Mouse (Mus musculus) heart, embryonic 16.5 days (tissue): Measurements from ENCODE around the gene Padi3. TPM values are rescaled to one million over a fixed set of nuclear protein-coding genes. Genes with fewer than 3 reads are reported as not detected.

ENCODE experiments used
- ATAC-seq: fragments of 200-750 bp; cut with Nextera tagmentation; replicated peaks from 2 replicates; pipeline ENCODE4 v1.8.0; 2017; ENCODE audit warnings: moderate number of reproducible peaks; ENCODE audit not compliant: insufficient read depth, low FRiP score; ENCODE audit errors: extremely low read depth
- H3K27ac ChIP-seq: fragments of 300-500 bp; sonication (generic); 2 replicates; pipeline ENCODE4 v1.5.1; 2014; ENCODE audit warnings: mild to moderate bottlenecking, low read length, control low read depth, moderate library complexity
- H3K27me3 ChIP-seq: fragments of 300-500 bp; sonication (generic); 2 replicates; pipeline ENCODE4 v1.6.1; 2014; ENCODE audit warnings: low read length, mixed read lengths; ENCODE audit not compliant: control insufficient read depth, insufficient read depth
- H3K36me3 ChIP-seq: fragments of 300-500 bp; sonication (generic); 2 replicates; pipeline ENCODE4 v1.6.1; 2014; ENCODE audit not compliant: control insufficient read depth, insufficient read depth
- H3K4me1 ChIP-seq: fragments of 300-500 bp; sonication (generic); 2 replicates; pipeline ENCODE4 v1.6.1; 2014; ENCODE audit warnings: low read length, mixed read lengths; ENCODE audit not compliant: control insufficient read depth, insufficient read depth
- H3K4me2 ChIP-seq: fragments of 300-500 bp; sonication (generic); 2 replicates; pipeline ENCODE4 v1.6.1; 2014; ENCODE audit warnings: low read depth, mild to moderate bottlenecking, control low read depth, low read length
- H3K4me3 ChIP-seq: fragments of 300-500 bp; sonication (generic); 2 replicates; pipeline ENCODE4 v1.5.1; 2014; ENCODE audit warnings: mild to moderate bottlenecking, control low read depth, low read length
- H3K9ac ChIP-seq: fragments of 300-500 bp; sonication (generic); 2 replicates; pipeline ENCODE4 v1.6.1; 2014; ENCODE audit warnings: low read length, control low read depth
- H3K9me3 ChIP-seq: fragments of 300-500 bp; sonication (generic); replicated peaks from 2 replicates; pipeline ENCODE4 v1.6.1; 2016; ENCODE audit warnings: low read length; ENCODE audit not compliant: control insufficient read depth
- WGBS: fragments of 180-500 bp; shearing (Covaris S2); extraction: QIAGEN DNeasy Blood & Tissue Kit; methylation state at CpG from one replicate; pipeline ENCODE4 v1.1.7; 2014; 5-methylcytosine and 5-hydroxymethylcytosine counted together
- polyA plus RNA-seq: library from polyadenylated mRNA; unstranded; fragments of >200 nt; fragmentation: Nextera tagmentation; extraction: Ambion mirVana; gene quantifications from 2 replicates; pipeline ENCODE4 v1.2.1, GENCODE M21; 2015

The Padi3 gene
- polyA plus RNA-seq, 1 experiment from 2014 or later: 0.55 TPM

DNA sequence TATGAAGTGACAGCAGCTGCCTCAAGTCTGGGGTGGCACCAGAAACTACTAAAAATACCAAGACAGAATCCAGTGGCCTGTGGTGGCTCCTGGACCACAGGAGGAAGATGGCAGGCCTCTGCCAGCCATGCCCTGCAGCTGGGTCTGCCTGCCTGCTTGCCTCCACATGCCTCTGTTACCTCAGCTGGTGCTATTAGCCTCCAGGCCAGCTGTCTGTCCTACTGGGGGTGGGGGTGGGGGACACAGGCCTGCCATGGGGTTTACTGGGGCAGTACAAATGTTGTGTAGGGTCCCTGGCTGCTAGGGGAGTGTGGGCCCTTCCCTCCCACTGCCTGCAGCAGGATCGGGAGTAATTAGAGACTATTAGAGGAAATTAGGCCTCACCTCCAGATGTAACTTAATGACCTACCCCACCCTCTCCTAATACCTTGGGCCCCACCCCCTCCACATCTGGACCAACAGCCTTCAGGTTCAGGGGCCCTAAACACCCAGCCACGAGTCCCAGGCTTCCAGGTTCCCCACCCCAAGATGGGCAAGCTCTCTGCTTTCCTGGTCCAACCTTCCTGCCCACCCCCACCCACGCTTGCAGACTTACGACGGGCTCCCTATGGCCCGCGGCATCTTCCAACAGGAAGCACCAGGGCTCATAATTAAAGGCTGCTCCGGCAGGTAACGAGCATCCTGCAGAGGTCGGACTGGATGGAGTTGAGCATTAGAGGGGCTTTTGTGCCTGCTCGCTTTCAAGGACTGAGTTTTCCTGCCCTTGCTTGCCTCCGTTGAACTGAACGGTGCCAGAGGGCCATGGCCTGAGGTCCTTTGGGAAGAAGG is 3.1 kb upstream of the Padi3 start:
- H3K4me1 ChIP-seq: peaks cover 36% of the 10 kb centered on the region
- no peak for ATAC-seq
- peak overlapping the region; percentile 54 for H3K4me3 ChIP-seq
- H3K9ac ChIP-seq: peak overlapping the region; percentile 72; the same call in 1 of the 2 replicates
- WGBS: 53% methylated on average over 13 of the region's 13 CpGs
- H3K36me3 ChIP-seq: no peaks in the 10 kb centered on the region
- no peaks in the 10 kb centered on the region; the same call in 1 of the 2 replicates for H3K9me3 ChIP-seq
- no peak overlapping the region for H3K27ac ChIP-seq
- H3K27me3 ChIP-seq: no peaks in the 10 kb centered on the region
- H3K4me2 ChIP-seq: peak overlapping the region; percentile 77

DNA sequence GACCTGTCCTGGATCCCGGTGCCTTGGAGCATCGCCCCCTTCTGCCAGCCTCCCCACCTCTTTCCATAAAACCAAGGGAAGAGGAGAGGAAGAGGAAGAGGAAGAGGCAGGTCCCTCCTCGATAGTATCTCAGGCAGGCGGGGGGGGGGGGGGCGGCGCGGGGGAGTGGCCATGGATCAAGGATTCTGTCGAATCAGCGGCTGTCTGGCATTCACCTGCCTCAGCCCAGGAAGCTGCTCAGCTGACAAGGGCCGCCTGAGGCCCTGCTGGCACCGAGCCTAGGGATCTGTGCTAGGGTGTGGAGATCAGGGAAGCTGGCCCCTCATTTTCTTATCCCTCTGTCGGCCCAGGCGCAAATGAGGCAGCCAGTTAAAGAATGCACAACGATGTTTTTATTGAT is 2.2 kb upstream of the Padi3 start:
- 13% methylated on average over 13 of the region's 14 CpGs for WGBS
- H3K27ac ChIP-seq: no peak overlapping the region; the same call in 1 of the 2 replicates
- H3K27me3 ChIP-seq: no peaks in the 10 kb centered on the region
- peaks cover 36% of the 10 kb centered on the region for H3K4me1 ChIP-seq
- no peak overlapping the region for H3K9ac ChIP-seq
- ATAC-seq: no peak
- H3K36me3 ChIP-seq: no peaks in the 10 kb centered on the region
- no peaks in the 10 kb centered on the region; the same call in 1 of the 2 replicates for H3K9me3 ChIP-seq
- H3K4me3 ChIP-seq: no peak overlapping the region
- H3K4me2 ChIP-seq: peak overlapping the region; percentile 24; the same call in 1 of the 2 replicates

DNA sequence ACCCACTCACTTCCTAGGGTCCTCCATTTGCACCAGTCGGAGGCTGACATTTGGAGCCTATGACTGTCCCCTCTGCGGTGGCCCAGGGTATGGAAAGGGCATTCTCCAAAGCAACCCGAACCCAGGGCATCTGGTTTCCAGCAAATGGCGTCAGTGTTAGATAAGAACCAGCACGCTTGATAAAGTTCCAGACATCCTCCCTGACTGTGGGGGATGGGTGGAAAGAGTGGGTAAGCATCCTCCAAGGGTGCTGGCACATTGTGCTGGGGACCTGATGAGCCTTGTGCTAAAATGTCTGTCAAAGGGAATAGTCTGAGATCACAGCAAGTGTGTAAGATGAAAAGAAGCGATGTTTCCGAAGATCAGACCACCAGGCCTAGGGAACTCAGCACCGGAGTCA is 1.7 kb upstream of the Padi3 start:
- no peak overlapping the region; the same call in 1 of the 2 replicates for H3K27ac ChIP-seq
- H3K9ac ChIP-seq: no peak overlapping the region
- 0 out of 2 replicates have a peak, but pooled peaks cover 1% of the 10 kb centered on the region for H3K27me3 ChIP-seq
- H3K4me1 ChIP-seq: peaks cover 36% of the 10 kb centered on the region
- peak overlapping the region; percentile 24; the same call in 1 of the 2 replicates for H3K4me2 ChIP-seq
- WGBS: 23% methylated on average over 8 of the region's 8 CpGs
- ATAC-seq: 0 out of 2 replicates have a peak, but pooled peaks have one; percentile 7
- no peaks in the 10 kb centered on the region for H3K36me3 ChIP-seq
- no peak overlapping the region for H3K4me3 ChIP-seq
- H3K9me3 ChIP-seq: no peaks in the 10 kb centered on the region

DNA sequence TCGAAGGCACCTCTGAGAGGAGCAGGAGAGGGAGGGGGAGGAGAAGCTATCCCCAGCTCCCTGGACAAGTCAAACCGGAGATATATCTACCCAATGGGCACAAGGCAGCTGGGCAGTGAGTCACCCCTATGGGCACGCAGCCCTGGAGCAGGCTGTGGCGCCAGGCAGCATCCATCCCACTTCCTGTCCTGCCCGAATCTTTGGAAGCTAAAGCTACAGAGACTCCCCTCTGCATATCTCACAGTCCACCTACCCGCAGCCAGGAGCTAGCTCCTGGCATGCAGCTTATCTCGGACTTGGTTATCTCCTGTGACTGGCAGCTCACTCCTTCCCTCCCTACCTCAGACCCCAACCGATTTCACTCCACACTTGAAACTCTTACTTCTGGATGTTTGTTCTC is 1.3 kb downstream of the Padi3 start:
- Histone ChIP-seq H3K27me3 (0 out of 2 replicates have a peak, but pooled peaks cover 2% of the 10 kb centered on the region), H3K9me3 (no peaks in the 10 kb centered on the region), H3K36me3 (no peaks in the 10 kb centered on the region), H3K9ac (no peak overlapping the region), H3K4me2 (no peak overlapping the region), H3K4me3 (no peak overlapping the region), H3K4me1 (peaks cover 22% of the 10 kb centered on the region), H3K27ac (no peak overlapping the region)
- ATAC-seq: peak; percentile 50; the same call in 1 of the 2 replicates
- 30% methylated on average over 8 of the region's 8 CpGs for WGBS

DNA sequence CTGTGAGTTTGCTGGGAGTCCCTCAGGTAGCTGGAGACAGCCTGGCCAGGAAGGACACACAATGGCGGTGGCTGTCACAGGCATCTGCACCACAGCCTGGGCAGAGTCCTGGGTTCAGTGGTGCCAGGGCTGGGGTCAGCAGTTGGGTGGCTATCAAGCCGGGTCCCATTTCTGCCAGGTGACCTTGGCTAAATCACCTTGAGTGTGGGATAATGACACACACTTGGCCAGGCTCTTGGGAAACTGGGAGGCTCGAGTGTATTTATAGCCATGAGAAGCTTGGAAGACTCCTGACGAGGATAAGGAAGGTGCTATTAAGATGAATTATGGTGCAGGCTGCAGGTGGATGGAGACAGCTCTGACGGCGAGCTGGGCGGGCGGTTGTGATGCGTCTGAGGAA is 5.8 kb downstream of the Padi3 start:
- no peaks in the 10 kb centered on the region for H3K36me3 ChIP-seq
- no peak overlapping the region for H3K27ac ChIP-seq
- no peak overlapping the region for H3K9ac ChIP-seq
- peaks cover 3% of the 10 kb centered on the region; the same call in 1 of the 2 replicates for H3K4me1 ChIP-seq
- H3K4me3 ChIP-seq: no peak overlapping the region
- 58% methylated on average over 9 of the region's 9 CpGs for WGBS
- H3K27me3 ChIP-seq: 0 out of 2 replicates have a peak, but pooled peaks cover 2% of the 10 kb centered on the region
- no peak for ATAC-seq
- H3K9me3 ChIP-seq: no peaks in the 10 kb centered on the region
- H3K4me2 ChIP-seq: no peak overlapping the region

DNA sequence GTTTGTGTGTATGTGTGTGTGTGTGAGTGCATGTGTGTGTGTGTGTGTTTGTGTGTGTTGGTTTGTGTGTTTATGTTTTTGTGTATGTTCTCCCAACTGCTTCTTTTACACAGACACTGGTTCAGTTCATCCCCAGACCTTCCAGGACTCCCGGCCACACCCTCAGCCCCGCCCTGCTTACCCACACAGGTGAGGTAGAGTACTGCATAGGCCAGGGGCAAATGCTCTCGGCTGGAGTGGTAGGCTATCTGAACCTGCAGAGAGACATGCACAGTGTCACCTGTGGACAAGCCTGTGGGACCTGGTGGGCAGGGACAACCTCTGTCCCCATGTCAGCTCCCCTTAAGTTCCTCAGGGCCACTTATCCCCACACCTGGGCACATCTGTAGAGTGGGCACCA is 9.1 kb downstream of the Padi3 start:
- H3K9ac ChIP-seq: no peak overlapping the region
- H3K27me3 ChIP-seq: no peaks in the 10 kb centered on the region
- no peak for ATAC-seq
- no peaks in the 10 kb centered on the region for H3K36me3 ChIP-seq
- no peaks in the 10 kb centered on the region for H3K9me3 ChIP-seq
- WGBS: 84% methylated on average over 3 of the region's 3 CpGs
- no peak overlapping the region for H3K4me2 ChIP-seq
- no peak overlapping the region for H3K27ac ChIP-seq
- H3K4me1 ChIP-seq: peaks cover 3% of the 10 kb centered on the region; the same call in 1 of the 2 replicates
- no peak overlapping the region for H3K4me3 ChIP-seq

DNA sequence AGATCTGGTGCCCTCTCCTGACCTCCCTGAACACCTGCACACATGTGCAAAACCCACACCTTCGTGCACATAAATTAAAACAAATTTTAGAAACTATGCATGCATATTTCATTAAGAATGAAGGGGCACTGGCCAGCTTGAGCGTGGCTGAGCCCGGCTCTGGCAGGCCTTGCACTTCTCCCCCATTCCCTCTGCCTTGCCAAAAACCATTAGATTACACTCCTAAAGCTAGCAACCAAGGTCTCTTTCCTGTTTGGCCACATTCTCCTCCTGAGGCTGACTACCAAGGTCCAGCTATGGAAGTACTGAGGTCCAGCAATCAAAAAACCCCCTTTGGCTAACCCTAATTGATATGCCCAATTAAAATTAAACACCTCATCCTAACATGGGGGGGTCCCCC is 13.7 kb downstream of the Padi3 start:
- H3K36me3 ChIP-seq: no peaks in the 10 kb centered on the region
- 81% methylated on average over 3 of the region's 3 CpGs for WGBS
- H3K9me3 ChIP-seq: no peaks in the 10 kb centered on the region
- no peak overlapping the region for H3K4me3 ChIP-seq
- H3K4me1 ChIP-seq: no peaks in the 10 kb centered on the region
- H3K27ac ChIP-seq: no peak overlapping the region
- no peak overlapping the region for H3K9ac ChIP-seq
- ATAC-seq: no peak
- H3K4me2 ChIP-seq: no peak overlapping the region
- no peaks in the 10 kb centered on the region for H3K27me3 ChIP-seq

DNA sequence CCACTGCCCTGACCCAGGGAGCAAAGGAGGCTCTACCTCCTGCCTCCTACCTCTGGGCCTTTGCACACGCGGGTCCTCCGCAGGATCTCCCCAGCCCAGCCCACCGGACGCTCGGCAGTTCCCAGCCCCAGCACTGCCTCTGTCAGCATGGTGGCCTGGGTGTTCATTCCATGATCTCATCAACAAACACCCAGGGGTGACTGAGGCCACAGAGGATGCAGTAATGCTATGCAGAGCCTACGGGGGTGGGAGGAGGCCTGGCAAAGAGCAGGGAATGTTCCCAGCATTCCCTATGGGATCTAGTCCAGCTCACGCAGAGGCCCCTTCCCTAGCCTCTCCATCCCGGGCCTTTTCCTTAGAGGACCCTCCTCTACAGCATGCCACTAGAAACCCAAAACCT is 15.8 kb downstream of the Padi3 start:
- no peak for ATAC-seq
- H3K9me3 ChIP-seq: no peaks in the 10 kb centered on the region
- no peak overlapping the region for H3K4me2 ChIP-seq
- H3K27me3 ChIP-seq: no peaks in the 10 kb centered on the region
- H3K4me1 ChIP-seq: peaks cover 3% of the 10 kb centered on the region; the same call in 1 of the 2 replicates
- 75% methylated on average over 9 of the region's 9 CpGs for WGBS
- H3K36me3 ChIP-seq: no peaks in the 10 kb centered on the region
- H3K4me3 ChIP-seq: no peak overlapping the region
- no peak overlapping the region for H3K9ac ChIP-seq
- no peak overlapping the region for H3K27ac ChIP-seq

DNA sequence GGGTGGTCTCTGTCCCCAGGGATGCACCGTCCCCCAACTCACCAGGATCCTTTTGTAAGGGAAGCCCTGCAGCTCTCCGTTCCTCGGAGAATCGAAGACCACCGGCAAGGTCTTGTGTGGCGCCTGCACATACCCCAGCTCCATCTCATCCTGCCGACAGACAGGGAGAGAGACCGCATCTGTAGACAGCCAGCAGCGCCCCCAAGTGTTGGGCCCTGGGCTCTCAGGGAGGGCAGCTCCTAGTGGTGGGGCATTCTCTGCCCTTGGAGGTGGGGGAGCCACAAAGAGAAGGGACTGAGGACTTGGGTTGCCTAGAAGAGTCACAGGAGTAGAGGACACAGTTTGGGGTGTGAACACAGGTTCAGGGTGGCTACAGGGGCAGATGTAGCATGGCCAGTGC is 16.7 kb downstream of the Padi3 start:
- WGBS: 58% methylated on average over 9 of the region's 9 CpGs
- Histone ChIP-seq H3K4me3 (no peak overlapping the region), H3K27me3 (no peaks in the 10 kb centered on the region), H3K27ac (no peak overlapping the region), H3K36me3 (no peaks in the 10 kb centered on the region), H3K4me2 (no peak overlapping the region), H3K9me3 (no peaks in the 10 kb centered on the region), H3K4me1 (peaks cover 3% of the 10 kb centered on the region; the same call in 1 of the 2 replicates), H3K9ac (no peak overlapping the region)
- no peak for ATAC-seq
